Comparison of ENCODE assay signal across 8 mouse cellular contexts in the genomic region with DNA sequence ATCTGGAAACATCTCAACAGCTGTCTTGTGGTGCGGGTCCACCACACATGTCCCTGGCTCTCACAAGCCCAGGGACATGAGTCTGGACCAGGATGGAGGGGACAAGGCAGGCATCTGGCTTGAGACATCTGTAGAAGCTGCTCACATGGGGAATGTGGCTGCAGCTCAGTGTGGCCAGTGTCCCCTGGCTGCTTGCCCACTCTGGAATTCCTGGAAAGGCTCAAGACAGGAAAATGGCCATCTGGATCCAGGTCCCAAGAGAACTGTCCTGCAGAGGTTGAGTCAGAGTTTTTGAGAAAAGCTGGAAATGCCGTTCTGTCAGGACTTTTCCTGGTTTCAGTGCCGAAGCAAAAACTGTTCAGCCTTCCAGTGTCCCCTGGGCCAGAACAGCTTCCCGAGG.
DNase-seq lines count a peak whose midpoint lies in the region; ATAC-seq and TF ChIP-seq lines count a peak whose summit lies in the region.
"Had no signal": no experiment of that assay in that cellular context is flagged by ENCODE, and none has a peak within 500 bp of the region (broad histone marks: within the 10 kb centered on the region; RNA-seq: fewer than 3 reads in every experiment).

No protein-coding gene starts in this region.

- H3K4me3 ChIP-seq in embryonic facial prominence, embryonic 10.5 days, result no peak overlapping the region
- no peak overlapping the region for H3K4me3 ChIP-seq in heart, postnatal 0 days (ENCODE audit: low read depth, low read length)
- H3K4me3 ChIP-seq in stomach, postnatal 0 days (ENCODE audit: low read depth, low read length), result no peak overlapping the region

- H3K27me3 ChIP-seq in embryonic facial prominence, embryonic 10.5 days (replicated peaks; ENCODE audit: low read depth, poor library complexity, severe bottlenecking), result no peaks in the 10 kb centered on the region
- no peaks in the 10 kb centered on the region for H3K27me3 ChIP-seq in heart, postnatal 0 days (ENCODE audit: control insufficient read depth, insufficient read depth, low read length)
- H3K27me3 ChIP-seq in stomach, postnatal 0 days (ENCODE audit: control insufficient read depth, insufficient read depth, low read length), result no peaks in the 10 kb centered on the region

- no peak overlapping the region for H3K4me2 ChIP-seq in heart, postnatal 0 days (ENCODE audit: low read depth, low read length)
- H3K4me2 ChIP-seq in stomach, postnatal 0 days (replicated peaks; ENCODE audit: low read depth), result no peak overlapping the region

- H3K36me3 ChIP-seq in embryonic facial prominence, embryonic 10.5 days (replicated peaks), result no peaks in the 10 kb centered on the region
- no peaks in the 10 kb centered on the region for H3K36me3 ChIP-seq in heart, postnatal 0 days (replicated peaks; ENCODE audit: control insufficient read depth, insufficient read depth, low read length)
- no peaks in the 10 kb centered on the region for H3K36me3 ChIP-seq in stomach, postnatal 0 days (ENCODE audit: control insufficient read depth, insufficient read depth, low read length)

- H3K9ac ChIP-seq in heart, postnatal 0 days (replicated peaks; ENCODE audit: low read depth, low read length), result no peak overlapping the region
- no peak overlapping the region for H3K9ac ChIP-seq in stomach, postnatal 0 days (ENCODE audit: low read length)
- H3K9ac ChIP-seq: liver, embryonic 14.5 days had no signal

- DNase-seq in adrenal gland, adult (ENCODE audit: inconsistent age in 2 of 2, low spot score in 1 of 2), result peak; percentile 59 to 83
- DNase-seq in embryonic facial prominence, embryonic 10.5 days (ENCODE audit: low spot score), result no peak
- peak; percentile 86 for DNase-seq in heart, postnatal 0 days (ENCODE audit: low spot score)
- peak; percentile 90 to 92 for DNase-seq in kidney, postnatal 25 days
- peak; percentile 40 for DNase-seq in stomach, postnatal 0 days (ENCODE audit: low spot score)
- no peak for DNase-seq in cerebellum, adult 18-20 months

- WGBS in embryonic facial prominence, embryonic 10.5 days, result 78% methylated on average over 4 of the region's 4 CpGs
- WGBS in heart, postnatal 0 days, result 33% methylated on average over 4 of the region's 4 CpGs
- 56% methylated on average over 4 of the region's 4 CpGs for WGBS in stomach, postnatal 0 days

- H3K9me3 ChIP-seq in embryonic facial prominence, embryonic 10.5 days, result no peaks in the 10 kb centered on the region
- H3K9me3 ChIP-seq in heart, postnatal 0 days (replicated peaks; ENCODE audit: control insufficient read depth, low read length), result no peaks in the 10 kb centered on the region
- no peaks in the 10 kb centered on the region for H3K9me3 ChIP-seq in stomach, postnatal 0 days (ENCODE audit: control insufficient read depth, low read length)

- peak overlapping the region; percentile 26; the same call in 1 of the 2 replicates for H3K27ac ChIP-seq in embryonic facial prominence, embryonic 10.5 days (replicated peaks)
- H3K27ac ChIP-seq in heart, postnatal 0 days (ENCODE audit: low read depth), result peak overlapping the region; percentile 84
- peak overlapping the region; percentile 71; the same call in 1 of the 2 replicates for H3K27ac ChIP-seq in stomach, postnatal 0 days (replicated peaks)
- H3K27ac ChIP-seq: liver, embryonic 14.5 days had no signal

- ATAC-seq in heart, postnatal 0 days (ENCODE audit: insufficient read depth, low read depth), result peak; percentile 81
- peak; percentile 58; the same call in 1 of the 2 replicates for ATAC-seq in stomach, postnatal 0 days (ENCODE audit: low FRiP score, low TSS enrichment)
- no peak for ATAC-seq in inflammation-experienced regulatory T-cells, adult 6 months

- peaks cover 12% of the 10 kb centered on the region for H3K4me1 ChIP-seq in embryonic facial prominence, embryonic 10.5 days
- H3K4me1 ChIP-seq in heart, postnatal 0 days (ENCODE audit: control insufficient read depth, insufficient read depth), result peaks cover 28% of the 10 kb centered on the region
- peaks cover 2% of the 10 kb centered on the region; the same call in 1 of the 2 replicates for H3K4me1 ChIP-seq in stomach, postnatal 0 days (replicated peaks; ENCODE audit: control insufficient read depth, insufficient read depth)

- TF ChIP-seq EP300 in heart, postnatal 0 days (IDR thresholded peaks at IDR 0.05; ENCODE audit: low read depth), result peak; percentile 82
- no peak for TF ChIP-seq EP300 in stomach, postnatal 0 days (optimal IDR thresholded peaks at IDR 0.05)

- no peak for TF ChIP-seq CTCF in heart, postnatal 0 days (IDR thresholded peaks at IDR 0.05; ENCODE audit: low read depth)
- no peak for TF ChIP-seq CTCF in stomach, postnatal 0 days (IDR thresholded peaks at IDR 0.05; ENCODE audit: low read depth)

Comparison
In these comparisons a context has a peak if more than half of its experiments do, and no peak if none do; other contexts are left out.
1. DNase-seq: peak in adrenal gland, adult (2 of 2), heart, postnatal 0 days (single experiment), kidney, postnatal 25 days (2 of 2) and stomach, postnatal 0 days (single experiment); none in embryonic facial prominence, embryonic 10.5 days (single experiment) and cerebellum, adult 18-20 months (0 of 2).
2. H3K27ac ChIP-seq: peak in every context shown above with its lines; median percentile 84 in heart, postnatal 0 days; 71 in stomach, postnatal 0 days; 26 in embryonic facial prominence, embryonic 10.5 days.